Mouse (Mus musculus): ENCODE data around the gene Fam151a.
"Not testable (repeated sequence)": the region's sequence is repeated elsewhere in the genome, so short reads cannot be mapped to it uniquely, and the experiment has no call there.

Fam151a gene

GRCm38 (mm10) chr4:106778116-106778788, 44.6 kb downstream of the Fam151a start:
- peak; percentile 97 for DNase-seq

GRCm38 (mm10) chr4:106780045-106780444, 46.4 kb downstream of the Fam151a start:
- DNase-seq, result no peak

- DNase-seq, result no peak
These were observed 49.4 kb downstream of the Fam151a start for GRCm38 (mm10) chr4:106783137-106783536.

GRCm38 (mm10) chr4:106784806-106785205, 51.1 kb downstream of the Fam151a start:
- DNase-seq, result no peak

- DNase-seq, result no peak
These were observed 51.7 kb downstream of the Fam151a start for GRCm38 (mm10) chr4:106785345-106785744.

GRCm38 (mm10) chr4:106785753-106786540, 52.3 kb downstream of the Fam151a start:
- DNase-seq, result peak; percentile 51

GRCm38 (mm10) chr4:106787830-106788229, 54.1 kb downstream of the Fam151a start:
- peak; percentile 53 for DNase-seq

GRCm38 (mm10) chr4:106788627-106789026, 54.9 kb downstream of the Fam151a start:
- DNase-seq, result no peak

GRCm38 (mm10) chr4:106789705-106790104, 56.0 kb downstream of the Fam151a start:
- DNase-seq, result no peak

GRCm38 (mm10) chr4:106790218-106790617, 56.5 kb downstream of the Fam151a start:
- not testable (repeated sequence) for DNase-seq

- DNase-seq, result no peak
These were observed 57.2 kb downstream of the Fam151a start for GRCm38 (mm10) chr4:106790938-106791337.

- DNase-seq, result no peak
These were observed 58.6 kb downstream of the Fam151a start for GRCm38 (mm10) chr4:106792276-106792675.

GRCm38 (mm10) chr4:106793826-106794225, 60.1 kb downstream of the Fam151a start:
- not testable (repeated sequence) for DNase-seq

GRCm38 (mm10) chr4:106794247-106794646, 60.6 kb downstream of the Fam151a start:
- no peak for DNase-seq

GRCm38 (mm10) chr4:106795289-106795688, 61.6 kb downstream of the Fam151a start:
- DNase-seq, result no peak

Measured in lung, postnatal 14 days (tissue).